Mouse (Mus musculus): ENCODE data around the gene Bbs1.

- TF ChIP-seq GATA1 (IDR thresholded peaks at IDR 0.05; ENCODE audit: low read length): no peak
- no peak for TF ChIP-seq TAL1 (IDR thresholded peaks at IDR 0.05; ENCODE audit: low read length)
These were observed 41.3 kb downstream of the Bbs1 start for GRCm38 (mm10) chr19:4865147-4865546.

Data from erythroblast, embryonic 14.5 days (primary cell).